Mouse (Mus musculus) heart, adult 2 months (tissue): ENCODE measurements around the gene 1700057G04Rik.

Experiments
- CTCF ChIP-seq: fragments of 200-600 bp; IDR thresholded peaks from 2 replicates; pipeline ENCODE4 v1.8.1; 2022; ENCODE audit warnings: antibody characterized with exemption, mild to moderate bottlenecking, moderate library complexity
- EP300 ChIP-seq: fragments of 200-500 bp; IDR thresholded peaks from 2 replicates; pipeline ENCODE4 v1.6.1; 2011; ENCODE audit warnings: low read depth, low read length, control low read depth; ENCODE audit not compliant: insufficient read depth
- POLR2A ChIP-seq: fragments of 200-500 bp; IDR thresholded peaks from 2 replicates; pipeline ENCODE4 v1.6.1; 2011; ENCODE audit warnings: mild to moderate bottlenecking, low read depth, low read length, control low read depth; ENCODE audit not compliant: insufficient read depth

DNA sequence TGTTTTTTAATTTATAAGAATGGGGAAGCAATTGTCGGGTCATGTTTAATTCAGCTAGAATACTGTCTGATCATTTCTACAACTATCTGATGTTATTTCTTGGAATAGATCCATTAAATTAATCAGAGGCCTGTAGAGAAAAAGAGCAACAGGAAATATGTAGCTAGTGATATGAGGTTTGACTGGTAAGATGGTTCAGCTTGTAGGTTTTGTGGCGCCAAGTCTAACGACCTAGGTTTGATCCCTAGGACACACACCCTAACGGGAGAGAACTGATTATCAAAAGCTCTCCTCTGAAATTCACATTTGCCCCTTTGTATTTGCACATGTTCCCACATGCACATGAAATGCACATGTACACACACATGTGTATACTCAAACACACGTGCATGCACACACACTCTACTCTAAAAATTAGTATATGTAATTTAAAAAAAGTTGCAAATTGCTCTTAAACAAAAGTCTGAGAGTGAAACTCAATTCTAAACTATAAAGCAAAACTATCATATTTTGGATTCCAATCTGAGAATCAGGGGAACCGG is 26.2 kb downstream of the 1700057G04Rik start:
- no peak for TF ChIP-seq POLR2A
- no peak for TF ChIP-seq CTCF
- TF ChIP-seq EP300: no peak
